Mouse (Mus musculus): ENCODE data around the gene Gjb3. TPM values are rescaled to one million over a fixed set of nuclear protein-coding genes. Genes with fewer than 3 reads are reported as not detected.

Gene Gjb3
- polyA plus RNA-seq, 1 experiment from 2014 or later, result 0.65 TPM

- Histone ChIP-seq H3K4me2 (replicated peaks) (peak overlapping the region; percentile 89), H3K4me3 (no peak overlapping the region), H3K27me3 (peaks cover 38% of the 10 kb centered on the region), H3K9ac (replicated peaks) (0 out of 2 replicates have a peak overlapping the region, but pooled peaks have one; percentile 65), H3K27ac (replicated peaks) (no peak overlapping the region), H3K4me1 (peaks cover 14% of the 10 kb centered on the region), H3K36me3 (no peaks in the 10 kb centered on the region), H3K9me3 (no peaks in the 10 kb centered on the region)
- 37% methylated on average over 9 of the region's 9 CpGs for WGBS
- ATAC-seq (ENCODE audit: low FRiP score, low read depth), result no peak
These were observed 16.1 kb downstream of the Gjb3 start for GRCm38 (mm10) chr4:127314585-127314984.

GRCm38 (mm10) chr4:127313861-127314260 lies 16.8 kb downstream of the Gjb3 start, which contains the start of gene Gja4:
TSS of gene Gja4 (minus strand) at chr4:127314039.
- H3K4me2 ChIP-seq (replicated peaks), result peak within 1 kb of the TSS; percentile 89
- H3K27ac ChIP-seq (replicated peaks), result no peak within 1 kb of the TSS
- H3K27me3 ChIP-seq, result peaks cover 38% of the 10 kb centered on the region
- ATAC-seq (ENCODE audit: low FRiP score, low read depth), result peak; percentile 74; the same call in 1 of the 2 replicates
- peak within 1 kb of the TSS; percentile 50 for H3K4me3 ChIP-seq
- H3K4me1 ChIP-seq, result peaks cover 14% of the 10 kb centered on the region
- peak within 1 kb of the TSS; percentile 65 for H3K9ac ChIP-seq (replicated peaks)
- no peaks in the 10 kb centered on the region for H3K9me3 ChIP-seq
- H3K36me3 ChIP-seq, result no peaks in the 10 kb centered on the region
- WGBS, result under 1% methylated on average over 25 of the region's 25 CpGs

GRCm38 (mm10) chr4:127312349-127312748 lies 18.3 kb downstream of the Gjb3 start:
- H3K36me3 ChIP-seq, result no peaks in the 10 kb centered on the region
- no peak overlapping the region for H3K27ac ChIP-seq (replicated peaks)
- no peak for ATAC-seq (ENCODE audit: low FRiP score, low read depth)
- H3K9ac ChIP-seq (replicated peaks), result no peak overlapping the region
- no peak overlapping the region for H3K4me2 ChIP-seq (replicated peaks)
- H3K4me1 ChIP-seq, result peaks cover 14% of the 10 kb centered on the region
- H3K9me3 ChIP-seq, result no peaks in the 10 kb centered on the region
- H3K27me3 ChIP-seq, result peaks cover 38% of the 10 kb centered on the region
- WGBS, result 67% methylated on average over 24 of the region's 24 CpGs
- H3K4me3 ChIP-seq, result no peak overlapping the region

GRCm38 (mm10) chr4:127311561-127311960 lies 19.1 kb downstream of the Gjb3 start:
- H3K4me3 ChIP-seq, result no peak overlapping the region
- ATAC-seq (ENCODE audit: low FRiP score, low read depth), result no peak
- H3K4me2 ChIP-seq (replicated peaks), result no peak overlapping the region
- no peak overlapping the region for H3K9ac ChIP-seq (replicated peaks)
- 56% methylated on average over 9 of the region's 9 CpGs for WGBS
- H3K27me3 ChIP-seq, result peaks cover 38% of the 10 kb centered on the region
- H3K36me3 ChIP-seq, result no peaks in the 10 kb centered on the region
- peaks cover 14% of the 10 kb centered on the region for H3K4me1 ChIP-seq
- H3K27ac ChIP-seq (replicated peaks), result no peak overlapping the region
- H3K9me3 ChIP-seq, result no peaks in the 10 kb centered on the region

- H3K4me3 ChIP-seq, result no peak overlapping the region
- H3K27ac ChIP-seq (replicated peaks), result no peak overlapping the region
- no peaks in the 10 kb centered on the region for H3K9me3 ChIP-seq
- 61% methylated on average over 2 of the region's 2 CpGs for WGBS
- peaks cover 5% of the 10 kb centered on the region for H3K27me3 ChIP-seq
- no peaks in the 10 kb centered on the region for H3K36me3 ChIP-seq
- H3K9ac ChIP-seq (replicated peaks), result no peak overlapping the region
- no peaks in the 10 kb centered on the region for H3K4me1 ChIP-seq
- no peak for ATAC-seq (ENCODE audit: low FRiP score, low read depth)
- no peak overlapping the region for H3K4me2 ChIP-seq (replicated peaks)
These were observed 23.7 kb downstream of the Gjb3 start for GRCm38 (mm10) chr4:127306915-127307314.

- H3K9me3 ChIP-seq, result no peaks in the 10 kb centered on the region
- H3K36me3 ChIP-seq, result no peaks in the 10 kb centered on the region
- no peaks in the 10 kb centered on the region for H3K27me3 ChIP-seq
- H3K4me2 ChIP-seq (replicated peaks), result no peak overlapping the region
- H3K4me3 ChIP-seq, result no peak overlapping the region
- H3K4me1 ChIP-seq, result no peaks in the 10 kb centered on the region
- ATAC-seq (ENCODE audit: low FRiP score, low read depth), result no peak
- no peak overlapping the region for H3K27ac ChIP-seq (replicated peaks)
- no peak overlapping the region for H3K9ac ChIP-seq (replicated peaks)
- WGBS, result 84% methylated on average over 3 of the region's 3 CpGs
These were observed 26.8 kb downstream of the Gjb3 start for GRCm38 (mm10) chr4:127303796-127304195.

- no peak for ATAC-seq (ENCODE audit: low FRiP score, low read depth)
These were observed 30.1 kb downstream of the Gjb3 start for GRCm38 (mm10) chr4:127300503-127300902.

GRCm38 (mm10) chr4:127292631-127293030 lies 38.0 kb downstream of the Gjb3 start:
- no peaks in the 10 kb centered on the region for H3K36me3 ChIP-seq
- no peak overlapping the region for H3K4me3 ChIP-seq
- no peaks in the 10 kb centered on the region for H3K9me3 ChIP-seq
- H3K4me1 ChIP-seq, result no peaks in the 10 kb centered on the region
- H3K27me3 ChIP-seq, result no peaks in the 10 kb centered on the region
- H3K9ac ChIP-seq (replicated peaks), result no peak overlapping the region
- ATAC-seq (ENCODE audit: low FRiP score, low read depth), result no peak
- no peak overlapping the region for H3K27ac ChIP-seq (replicated peaks)
- WGBS, result 70% methylated on average over 5 of the region's 5 CpGs
- no peak overlapping the region for H3K4me2 ChIP-seq (replicated peaks)

More at GRCm38 (mm10) chr4:127300503-127300902, 30.1 kb downstream of the Gjb3 start:
- no peaks in the 10 kb centered on the region for H3K9me3 ChIP-seq
- WGBS, result 73% methylated on average over 5 of the region's 5 CpGs
- H3K27ac ChIP-seq (replicated peaks), result no peak overlapping the region
- no peaks in the 10 kb centered on the region for H3K27me3 ChIP-seq
- no peak overlapping the region for H3K4me3 ChIP-seq
- no peaks in the 10 kb centered on the region for H3K4me1 ChIP-seq
- H3K9ac ChIP-seq (replicated peaks), result no peak overlapping the region
- H3K36me3 ChIP-seq, result no peaks in the 10 kb centered on the region
- no peak overlapping the region for H3K4me2 ChIP-seq (replicated peaks)

GRCm38 (mm10) chr4:127289039-127289548 lies 41.5 kb downstream of the Gjb3 start:
- no peak for ATAC-seq (ENCODE audit: low FRiP score, low read depth)
- Histone ChIP-seq H3K9me3 (no peaks in the 10 kb centered on the region), H3K9ac (replicated peaks) (no peak overlapping the region), H3K4me3 (no peak overlapping the region), H3K4me2 (replicated peaks) (no peak overlapping the region), H3K27me3 (no peaks in the 10 kb centered on the region), H3K4me1 (no peaks in the 10 kb centered on the region), H3K36me3 (no peaks in the 10 kb centered on the region), H3K27ac (replicated peaks) (no peak overlapping the region)
- WGBS, result 82% methylated on average over 6 of the region's 6 CpGs

GRCm38 (mm10) chr4:127286907-127287306 lies 43.7 kb downstream of the Gjb3 start:
- WGBS, result 75% methylated on average over 4 of the region's 4 CpGs
- no peak overlapping the region for H3K4me2 ChIP-seq (replicated peaks)
- no peak for ATAC-seq (ENCODE audit: low FRiP score, low read depth)

GRCm38 (mm10) chr4:127279241-127279640 lies 51.4 kb downstream of the Gjb3 start:
- WGBS, result 70% methylated on average over 9 of the region's 9 CpGs
- H3K27ac ChIP-seq (replicated peaks), result no peak overlapping the region
- no peak overlapping the region for H3K4me3 ChIP-seq
- H3K4me1 ChIP-seq, result no peaks in the 10 kb centered on the region
- H3K9ac ChIP-seq (replicated peaks), result no peak overlapping the region
- H3K4me2 ChIP-seq (replicated peaks), result no peak overlapping the region
- ATAC-seq (ENCODE audit: low FRiP score, low read depth), result no peak
- no peaks in the 10 kb centered on the region for H3K36me3 ChIP-seq
- no peaks in the 10 kb centered on the region for H3K27me3 ChIP-seq
- no peaks in the 10 kb centered on the region for H3K9me3 ChIP-seq

More at GRCm38 (mm10) chr4:127286907-127287306, 43.7 kb downstream of the Gjb3 start:
- H3K4me3 ChIP-seq, result no peak overlapping the region
- no peak overlapping the region for H3K27ac ChIP-seq (replicated peaks)
- 0 out of 2 replicates have a peak overlapping the region, but pooled peaks have one; percentile 15 for H3K9ac ChIP-seq (replicated peaks)
- no peaks in the 10 kb centered on the region for H3K4me1 ChIP-seq
- H3K36me3 ChIP-seq, result no peaks in the 10 kb centered on the region
- no peaks in the 10 kb centered on the region for H3K9me3 ChIP-seq
- H3K27me3 ChIP-seq, result no peaks in the 10 kb centered on the region

GRCm38 (mm10) chr4:127278451-127279001 lies 52.1 kb downstream of the Gjb3 start:
- H3K36me3 ChIP-seq, result no peaks in the 10 kb centered on the region
- no peak overlapping the region for H3K4me2 ChIP-seq (replicated peaks)
- ATAC-seq (ENCODE audit: low FRiP score, low read depth), result no peak
- WGBS, result 56% methylated on average over 9 of the region's 9 CpGs
- no peak overlapping the region for H3K4me3 ChIP-seq
- H3K27ac ChIP-seq (replicated peaks), result no peak overlapping the region
- H3K27me3 ChIP-seq, result no peaks in the 10 kb centered on the region
- H3K9ac ChIP-seq (replicated peaks), result no peak overlapping the region
- no peaks in the 10 kb centered on the region for H3K4me1 ChIP-seq
- H3K9me3 ChIP-seq, result no peaks in the 10 kb centered on the region

Measured in midbrain, embryonic 12.5 days (tissue).